Mouse (Mus musculus) ES-Bruce4 (cell line): ENCODE measurements at regions not wholly inside any gene's neighbourhood (a gene's known extent, or its start where the extent isn't known, plus 50 kb on each side); places are given as distances from the start of the nearest gene placed in this dataset.

Experiments used
- CTCF ChIP-seq: IDR thresholded peaks from one replicate; pipeline ENCODE4 v1.8.1; 2011; ENCODE audit warnings: low read depth, low read length
- EP300 ChIP-seq: IDR thresholded peaks from 2 replicates; pipeline ENCODE4 v1.6.1; 2011; ENCODE audit warnings: low read depth, low read length; ENCODE audit not compliant: insufficient read depth
- POLR2A ChIP-seq: IDR thresholded peaks from one replicate; pipeline ENCODE4 v1.8.1; 2011; ENCODE audit warnings: low read length; ENCODE audit not compliant: insufficient read depth

GRCm38 (mm10) chr13:82059498-82059897 is 276.6 kb downstream of the Cetn3 start:
- no peak for TF ChIP-seq EP300
- no peak for TF ChIP-seq CTCF
- no peak for TF ChIP-seq POLR2A
